Mouse (Mus musculus): ENCODE measurements around the gene Armh2. TPM values are rescaled to one million over a fixed set of nuclear protein-coding genes. Genes with fewer than 3 reads are reported as not detected.

The Armh2 gene
- polyA plus RNA-seq, 1 experiment, result not detected

GRCm38 (mm10) chr13:24776146-24776844 is 35.3 kb downstream of the Armh2 start:
- Histone ChIP-seq H3K36me3 (ENCODE audit: control insufficient read depth) (no peaks in the 10 kb centered on the region), H3K4me1 (ENCODE audit: control insufficient read depth) (no peaks in the 10 kb centered on the region; the same call in 1 of the 2 replicates), H3K9me3 (ENCODE audit: control insufficient read depth, low read length) (peaks cover 3% of the 10 kb centered on the region; the same call in 1 of the 2 replicates), H3K4me3 (replicated peaks) (no peak overlapping the region), H3K27me3 (ENCODE audit: control insufficient read depth) (no peaks in the 10 kb centered on the region)
- TF ChIP-seq GATA1 (IDR thresholded peaks at IDR 0.05; ENCODE audit: low read length), result no peak
- no peak for TF ChIP-seq TAL1 (IDR thresholded peaks at IDR 0.05; ENCODE audit: low read length)

GRCm38 (mm10) chr13:24778026-24778425 is 37.0 kb downstream of the Armh2 start:
- H3K27me3 ChIP-seq (ENCODE audit: control insufficient read depth), result no peaks in the 10 kb centered on the region
- no peaks in the 10 kb centered on the region; the same call in 1 of the 2 replicates for H3K4me1 ChIP-seq (ENCODE audit: control insufficient read depth)
- TF ChIP-seq TAL1 (IDR thresholded peaks at IDR 0.05; ENCODE audit: low read length) (no peak), GATA1 (IDR thresholded peaks at IDR 0.05; ENCODE audit: low read length) (no peak)
- no peaks in the 10 kb centered on the region for H3K9me3 ChIP-seq (ENCODE audit: control insufficient read depth, low read length)
- no peaks in the 10 kb centered on the region for H3K36me3 ChIP-seq (ENCODE audit: control insufficient read depth)
- H3K4me3 ChIP-seq (replicated peaks), result no peak overlapping the region

GRCm38 (mm10) chr13:24778706-24779380 is 37.8 kb downstream of the Armh2 start:
- H3K4me1 ChIP-seq (ENCODE audit: control insufficient read depth), result no peaks in the 10 kb centered on the region; the same call in 1 of the 2 replicates
- no peaks in the 10 kb centered on the region for H3K27me3 ChIP-seq (ENCODE audit: control insufficient read depth)
- no peaks in the 10 kb centered on the region for H3K9me3 ChIP-seq (ENCODE audit: control insufficient read depth, low read length)
- TF ChIP-seq GATA1 (IDR thresholded peaks at IDR 0.05; ENCODE audit: low read length), result no peak
- no peak for TF ChIP-seq TAL1 (IDR thresholded peaks at IDR 0.05; ENCODE audit: low read length)
- H3K4me3 ChIP-seq (replicated peaks), result no peak overlapping the region
- no peaks in the 10 kb centered on the region for H3K36me3 ChIP-seq (ENCODE audit: control insufficient read depth)

- no peak for TF ChIP-seq GATA1 (IDR thresholded peaks at IDR 0.05; ENCODE audit: low read length)
- no peak for TF ChIP-seq TAL1 (IDR thresholded peaks at IDR 0.05; ENCODE audit: low read length)
- H3K4me3 ChIP-seq (replicated peaks), result no peak overlapping the region
- H3K9me3 ChIP-seq (ENCODE audit: control insufficient read depth, low read length), result no peaks in the 10 kb centered on the region
- peaks cover 4% of the 10 kb centered on the region; the same call in 1 of the 2 replicates for H3K27me3 ChIP-seq (ENCODE audit: control insufficient read depth)
- H3K36me3 ChIP-seq (ENCODE audit: control insufficient read depth), result no peaks in the 10 kb centered on the region
- peaks cover 3% of the 10 kb centered on the region for H3K4me1 ChIP-seq (ENCODE audit: control insufficient read depth)
Measured at GRCm38 (mm10) chr13:24781916-24782315, 40.9 kb downstream of the Armh2 start.

- H3K4me1 ChIP-seq (ENCODE audit: control insufficient read depth), result peaks cover 3% of the 10 kb centered on the region
- no peak overlapping the region for H3K4me3 ChIP-seq (replicated peaks)
- H3K27me3 ChIP-seq (ENCODE audit: control insufficient read depth), result peaks cover 4% of the 10 kb centered on the region; the same call in 1 of the 2 replicates
- no peaks in the 10 kb centered on the region for H3K9me3 ChIP-seq (ENCODE audit: control insufficient read depth, low read length)
- no peaks in the 10 kb centered on the region for H3K36me3 ChIP-seq (ENCODE audit: control insufficient read depth)
- TF ChIP-seq TAL1 (IDR thresholded peaks at IDR 0.05; ENCODE audit: low read length), result no peak
- TF ChIP-seq GATA1 (IDR thresholded peaks at IDR 0.05; ENCODE audit: low read length), result no peak
Measured at GRCm38 (mm10) chr13:24786014-24786490, 45.0 kb downstream of the Armh2 start.

- no peak for TF ChIP-seq GATA1 (IDR thresholded peaks at IDR 0.05; ENCODE audit: low read length)
- no peak overlapping the region for H3K4me3 ChIP-seq (replicated peaks)
- H3K9me3 ChIP-seq (ENCODE audit: control insufficient read depth, low read length), result no peaks in the 10 kb centered on the region
- no peaks in the 10 kb centered on the region for H3K36me3 ChIP-seq (ENCODE audit: control insufficient read depth)
- peaks cover 3% of the 10 kb centered on the region for H3K4me1 ChIP-seq (ENCODE audit: control insufficient read depth)
- peaks cover 4% of the 10 kb centered on the region; the same call in 1 of the 2 replicates for H3K27me3 ChIP-seq (ENCODE audit: control insufficient read depth)
Measured at GRCm38 (mm10) chr13:24787477-24787876, 46.4 kb downstream of the Armh2 start.

GRCm38 (mm10) chr13:24791349-24791748 is 50.3 kb downstream of the Armh2 start:
- no peaks in the 10 kb centered on the region for H3K4me1 ChIP-seq (ENCODE audit: control insufficient read depth)
- TF ChIP-seq TAL1 (IDR thresholded peaks at IDR 0.05; ENCODE audit: low read length), result no peak
- no peak for TF ChIP-seq GATA1 (IDR thresholded peaks at IDR 0.05; ENCODE audit: low read length)
- peaks cover under 1% of the 10 kb centered on the region; the same call in 1 of the 2 replicates for H3K27me3 ChIP-seq (ENCODE audit: control insufficient read depth)
- H3K9me3 ChIP-seq (ENCODE audit: control insufficient read depth, low read length), result no peaks in the 10 kb centered on the region
- H3K36me3 ChIP-seq (ENCODE audit: control insufficient read depth), result no peaks in the 10 kb centered on the region
- H3K4me3 ChIP-seq (replicated peaks), result no peak overlapping the region

- Histone ChIP-seq H3K27me3 (ENCODE audit: control insufficient read depth) (no peaks in the 10 kb centered on the region; the same call in 1 of the 2 replicates), H3K36me3 (ENCODE audit: control insufficient read depth) (no peaks in the 10 kb centered on the region), H3K9me3 (ENCODE audit: control insufficient read depth, low read length) (no peaks in the 10 kb centered on the region), H3K4me1 (ENCODE audit: control insufficient read depth) (no peaks in the 10 kb centered on the region), H3K4me3 (replicated peaks) (no peak overlapping the region)
- no peak for TF ChIP-seq TAL1 (IDR thresholded peaks at IDR 0.05; ENCODE audit: low read length)
- no peak for TF ChIP-seq GATA1 (IDR thresholded peaks at IDR 0.05; ENCODE audit: low read length)
Measured at GRCm38 (mm10) chr13:24792411-24793045, 51.5 kb downstream of the Armh2 start.

Other genes with a start within 250 kb of the Armh2 start
- 0.03 TPM in 2 replicates for gene Ripor2, start 159.0 kb upstream of the Armh2 start, polyA plus RNA-seq (2012)
- 1.7 and 1.8 TPM in 2 replicates for gene Gmnn, start 20.7 kb downstream of the Armh2 start, polyA plus RNA-seq (2012)
- 5.3 and 6.0 TPM in 2 replicates for gene BC005537, start 60.4 kb downstream of the Armh2 start, polyA plus RNA-seq (2012)
- 3.5 and 5.2 TPM in 2 replicates for gene Acot13, start 90.3 kb downstream of the Armh2 start, polyA plus RNA-seq (2012)
- gene Tdp2, start 90.4 kb downstream of the Armh2 start, polyA plus RNA-seq (2012), result 2.3 and 3.1 TPM in 2 replicates
- not detected in 2 replicates for gene D130043K22Rik, start 103.9 kb downstream of the Armh2 start, polyA plus RNA-seq (2012)
- gene Aldh5a1, start 196.4 kb downstream of the Armh2 start, polyA plus RNA-seq (2012), result 0.01 TPM in 1 of 2 replicates, not detected in the other
- not detected in 2 replicates for gene Gpld1, start 201.9 kb downstream of the Armh2 start, polyA plus RNA-seq (2012)